Mouse (Mus musculus): ENCODE results near the gene Arhgap35. TPM values are rescaled to one million over a fixed set of nuclear protein-coding genes. Genes with fewer than 3 reads are reported as not detected.

Gene Arhgap35
- polyA plus RNA-seq, 1 experiment from 2014 or later, result 29.6 TPM

DNA sequence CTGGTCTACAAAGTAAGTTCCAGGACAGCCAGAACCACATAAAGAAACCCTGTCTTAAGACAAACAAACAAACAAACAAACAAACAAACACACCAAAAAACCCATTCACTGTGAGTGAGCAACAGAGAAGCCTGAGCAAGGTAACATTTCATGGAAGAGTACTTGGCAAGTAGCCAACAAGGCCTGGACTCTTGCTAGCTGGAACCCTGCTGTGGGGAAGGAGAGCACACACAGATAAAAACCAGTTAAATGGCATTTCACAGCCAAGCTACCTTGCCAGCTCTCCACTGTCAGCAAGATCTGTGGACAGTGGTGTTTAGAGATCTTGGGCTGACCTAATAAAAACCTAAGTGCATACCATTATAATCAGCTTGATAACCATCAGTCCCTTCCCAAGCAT lies 30.4 kb downstream of the Arhgap35 start:
- peak; percentile 17 for DNase-seq (ENCODE audit: low spot score)

DNA sequence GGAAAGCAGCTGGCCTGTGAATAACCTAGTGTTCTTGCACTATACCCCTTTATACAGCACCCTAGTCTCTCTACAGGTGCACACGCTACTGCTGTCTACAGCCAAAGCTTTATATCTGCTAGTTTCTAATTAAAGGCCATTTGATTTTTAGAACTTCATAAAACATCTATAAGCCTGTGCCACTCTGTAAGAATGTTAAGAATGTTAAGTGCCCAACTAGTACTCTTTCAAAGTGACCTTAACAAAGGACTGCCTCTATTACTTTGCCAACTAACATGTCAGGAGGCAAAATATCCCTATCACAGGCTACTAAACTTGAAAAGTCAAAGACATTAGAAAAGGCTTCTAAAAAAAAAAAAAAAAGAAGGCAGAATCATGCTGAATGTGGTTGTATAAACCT lies 31.0 kb downstream of the Arhgap35 start:
- Histone ChIP-seq H3K27me3 (replicated peaks; ENCODE audit: control insufficient read depth, insufficient read depth, low read length) (no peaks in the 10 kb centered on the region), H3K4me1 (ENCODE audit: control insufficient read depth, insufficient read depth, low read length) (peaks cover 5% of the 10 kb centered on the region; the same call in 1 of the 2 replicates), H3K36me3 (ENCODE audit: control insufficient read depth, insufficient read depth, low read length) (no peaks in the 10 kb centered on the region), H3K27ac (ENCODE audit: low read depth, low read length) (no peak overlapping the region), H3K9ac (ENCODE audit: low read length) (no peak overlapping the region), H3K4me2 (ENCODE audit: low read length) (no peak overlapping the region), H3K9me3 (replicated peaks; ENCODE audit: control insufficient read depth, low read length) (no peaks in the 10 kb centered on the region), H3K4me3 (ENCODE audit: low read depth, low read length) (no peak overlapping the region)
- ATAC-seq, result no peak
- 80% methylated on average over 1 of the region's 1 CpGs for WGBS
- no peak for DNase-seq (ENCODE audit: low spot score)

More for the DNA sequence above, 30.4 kb downstream of the Arhgap35 start:
- no peak for ATAC-seq
- Histone ChIP-seq H3K9ac (ENCODE audit: low read length) (no peak overlapping the region), H3K4me3 (ENCODE audit: low read depth, low read length) (no peak overlapping the region), H3K27ac (ENCODE audit: low read depth, low read length) (no peak overlapping the region), H3K9me3 (replicated peaks; ENCODE audit: control insufficient read depth, low read length) (no peaks in the 10 kb centered on the region), H3K27me3 (replicated peaks; ENCODE audit: control insufficient read depth, insufficient read depth, low read length) (no peaks in the 10 kb centered on the region), H3K4me2 (ENCODE audit: low read length) (no peak overlapping the region), H3K36me3 (ENCODE audit: control insufficient read depth, insufficient read depth, low read length) (no peaks in the 10 kb centered on the region), H3K4me1 (ENCODE audit: control insufficient read depth, insufficient read depth, low read length) (peaks cover 5% of the 10 kb centered on the region; the same call in 1 of the 2 replicates)

DNA sequence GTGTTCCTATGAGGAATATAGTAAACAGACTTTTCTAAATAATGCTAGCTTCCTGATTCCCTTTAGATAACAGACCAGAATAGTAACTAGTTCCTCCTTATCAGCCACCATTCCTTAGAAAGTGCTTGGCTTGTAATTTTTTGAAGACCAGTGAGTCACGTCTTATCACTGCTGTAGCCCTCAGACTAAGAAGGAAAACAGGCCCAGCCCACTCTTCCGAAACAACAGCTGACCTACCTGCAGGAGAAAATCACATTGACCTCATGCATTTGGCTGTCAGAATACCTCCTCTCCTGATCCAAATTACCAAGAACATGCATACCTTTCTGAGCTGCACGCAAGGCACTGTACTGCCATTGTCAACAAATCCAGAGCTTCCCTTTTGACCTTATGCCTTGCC lies 32.5 kb downstream of the Arhgap35 start:
- ATAC-seq, result no peak
- Histone ChIP-seq H3K27ac (ENCODE audit: low read depth, low read length) (no peak overlapping the region), H3K4me2 (ENCODE audit: low read length) (no peak overlapping the region), H3K4me3 (ENCODE audit: low read depth, low read length) (no peak overlapping the region), H3K4me1 (ENCODE audit: control insufficient read depth, insufficient read depth, low read length) (peaks cover 5% of the 10 kb centered on the region; the same call in 1 of the 2 replicates), H3K27me3 (replicated peaks; ENCODE audit: control insufficient read depth, insufficient read depth, low read length) (no peaks in the 10 kb centered on the region), H3K9me3 (replicated peaks; ENCODE audit: control insufficient read depth, low read length) (no peaks in the 10 kb centered on the region), H3K36me3 (ENCODE audit: control insufficient read depth, insufficient read depth, low read length) (no peaks in the 10 kb centered on the region), H3K9ac (ENCODE audit: low read length) (no peak overlapping the region)
- WGBS, result 87% methylated on average over 3 of the region's 3 CpGs
- DNase-seq (ENCODE audit: low spot score), result no peak

DNA sequence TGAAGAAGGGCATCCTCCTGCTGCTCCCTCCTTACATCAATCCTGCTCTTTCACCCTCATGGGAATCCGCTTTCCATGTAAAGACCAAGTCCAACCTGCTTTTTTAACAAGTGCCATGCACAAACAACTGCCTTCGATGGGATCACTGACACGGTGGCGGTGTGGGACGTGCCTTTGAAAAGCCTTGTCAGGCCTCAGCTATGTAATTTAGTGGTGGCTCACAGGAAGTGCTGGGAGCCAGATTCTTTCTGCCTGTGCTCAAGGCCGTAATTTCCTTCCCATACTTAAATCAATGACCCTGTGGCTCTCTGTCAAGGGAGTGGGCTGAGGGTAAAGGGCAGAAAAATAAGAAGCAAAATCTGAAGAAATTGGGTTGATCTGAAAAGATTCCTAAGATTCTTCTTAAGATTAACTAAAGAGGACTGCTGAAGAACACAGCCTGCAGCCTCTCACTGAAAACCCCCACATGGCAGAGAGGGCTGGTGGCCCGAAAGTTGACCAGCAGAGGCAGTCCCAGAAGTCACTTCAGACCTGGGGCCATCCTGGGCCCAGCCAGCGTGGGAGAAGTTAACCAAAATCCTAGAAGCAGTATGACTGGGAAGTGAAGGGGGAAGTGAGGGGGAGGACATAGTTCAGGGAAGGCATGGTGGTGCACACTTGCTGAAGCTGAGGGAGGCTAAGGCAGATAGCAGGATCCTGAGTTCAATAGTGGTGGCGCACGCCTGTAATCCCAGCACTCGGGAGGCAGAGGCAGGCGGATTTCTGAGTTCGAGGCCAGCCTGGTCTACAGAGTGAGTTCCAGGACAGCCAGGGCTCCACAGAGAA lies 33.3 kb downstream of the Arhgap35 start:
- H3K4me1 ChIP-seq (ENCODE audit: control insufficient read depth, insufficient read depth, low read length), result peaks cover 5% of the 10 kb centered on the region; the same call in 1 of the 2 replicates
- no peak for ATAC-seq

DNA sequence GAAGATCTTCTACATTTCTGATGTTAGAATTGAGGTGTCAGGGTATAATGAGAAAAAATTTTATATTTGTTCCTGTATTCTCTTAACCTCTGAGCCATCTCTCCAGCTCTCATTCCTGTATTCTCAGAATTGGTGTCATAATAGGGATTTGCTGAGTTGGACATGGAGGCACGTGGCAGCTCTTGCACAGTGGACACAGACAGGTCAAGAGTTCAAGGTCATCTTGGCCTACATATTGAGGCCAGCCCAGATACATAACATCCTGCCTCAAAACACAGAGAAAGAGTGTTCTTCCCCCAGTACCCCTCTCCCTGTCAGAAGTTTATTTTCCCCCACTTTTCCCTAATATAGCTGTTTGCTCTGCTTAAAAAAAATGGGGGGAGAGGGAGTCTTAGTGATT lies 38.1 kb downstream of the Arhgap35 start:
- Histone ChIP-seq H3K9me3 (replicated peaks; ENCODE audit: control insufficient read depth, low read length) (no peaks in the 10 kb centered on the region), H3K4me1 (ENCODE audit: control insufficient read depth, insufficient read depth, low read length) (peaks cover 5% of the 10 kb centered on the region; the same call in 1 of the 2 replicates), H3K27ac (ENCODE audit: low read depth, low read length) (no peak overlapping the region), H3K36me3 (ENCODE audit: control insufficient read depth, insufficient read depth, low read length) (0 out of 2 replicates have a peak, but pooled peaks cover 2% of the 10 kb centered on the region), H3K4me2 (ENCODE audit: low read length) (no peak overlapping the region), H3K4me3 (ENCODE audit: low read depth, low read length) (no peak overlapping the region), H3K9ac (ENCODE audit: low read length) (no peak overlapping the region), H3K27me3 (replicated peaks; ENCODE audit: control insufficient read depth, insufficient read depth, low read length) (no peaks in the 10 kb centered on the region)
- ATAC-seq (no peak), DNase-seq (ENCODE audit: low spot score) (no peak)
- WGBS, result 85% methylated on average over 1 of the region's 1 CpGs

More for the DNA sequence above, 33.3 kb downstream of the Arhgap35 start:
- no peaks in the 10 kb centered on the region for H3K9me3 ChIP-seq (replicated peaks; ENCODE audit: control insufficient read depth, low read length)
- H3K4me3 ChIP-seq (ENCODE audit: low read depth, low read length), result no peak overlapping the region
- H3K36me3 ChIP-seq (ENCODE audit: control insufficient read depth, insufficient read depth, low read length), result 0 out of 2 replicates have a peak, but pooled peaks cover under 1% of the 10 kb centered on the region
- 77% methylated on average over 13 of the region's 13 CpGs for WGBS
- H3K9ac ChIP-seq (ENCODE audit: low read length), result no peak overlapping the region
- H3K27ac ChIP-seq (ENCODE audit: low read depth, low read length), result no peak overlapping the region
- H3K27me3 ChIP-seq (replicated peaks; ENCODE audit: control insufficient read depth, insufficient read depth, low read length), result no peaks in the 10 kb centered on the region
- H3K4me2 ChIP-seq (ENCODE audit: low read length), result no peak overlapping the region
- no peak for DNase-seq (ENCODE audit: low spot score)

DNA sequence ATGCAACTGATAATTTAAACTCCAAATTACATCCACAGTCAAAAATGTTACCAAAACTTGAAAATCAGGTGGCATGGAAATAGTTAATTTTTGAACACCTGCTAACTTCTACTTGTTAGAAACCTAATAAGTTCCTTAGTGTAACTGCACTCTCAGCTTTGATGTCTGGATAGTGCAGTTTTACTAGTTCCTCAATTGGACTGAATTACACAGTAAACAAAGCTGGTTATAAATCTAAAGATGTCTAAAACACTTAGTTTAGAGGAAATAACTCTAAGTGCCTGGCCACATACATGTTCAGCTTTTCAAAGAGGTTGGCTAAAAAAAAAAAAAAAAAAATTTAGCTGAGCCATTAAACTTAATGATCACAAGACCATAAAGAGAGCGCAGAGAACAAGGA lies 43.6 kb downstream of the Arhgap35 start:
- no peaks in the 10 kb centered on the region for H3K36me3 ChIP-seq (ENCODE audit: control insufficient read depth, insufficient read depth, low read length)
- no peak overlapping the region for H3K27ac ChIP-seq (ENCODE audit: low read depth, low read length)
- no peak overlapping the region for H3K4me2 ChIP-seq (ENCODE audit: low read length)
- no peaks in the 10 kb centered on the region for H3K9me3 ChIP-seq (replicated peaks; ENCODE audit: control insufficient read depth, low read length)
- H3K4me3 ChIP-seq (ENCODE audit: low read depth, low read length), result no peak overlapping the region
- H3K4me1 ChIP-seq (ENCODE audit: control insufficient read depth, insufficient read depth, low read length), result no peaks in the 10 kb centered on the region
- 93% methylated on average over 1 of the region's 1 CpGs for WGBS
- H3K9ac ChIP-seq (ENCODE audit: low read length), result no peak overlapping the region
- DNase-seq (ENCODE audit: low spot score) (no peak), ATAC-seq (no peak)
- no peaks in the 10 kb centered on the region for H3K27me3 ChIP-seq (replicated peaks; ENCODE audit: control insufficient read depth, insufficient read depth, low read length)

DNA sequence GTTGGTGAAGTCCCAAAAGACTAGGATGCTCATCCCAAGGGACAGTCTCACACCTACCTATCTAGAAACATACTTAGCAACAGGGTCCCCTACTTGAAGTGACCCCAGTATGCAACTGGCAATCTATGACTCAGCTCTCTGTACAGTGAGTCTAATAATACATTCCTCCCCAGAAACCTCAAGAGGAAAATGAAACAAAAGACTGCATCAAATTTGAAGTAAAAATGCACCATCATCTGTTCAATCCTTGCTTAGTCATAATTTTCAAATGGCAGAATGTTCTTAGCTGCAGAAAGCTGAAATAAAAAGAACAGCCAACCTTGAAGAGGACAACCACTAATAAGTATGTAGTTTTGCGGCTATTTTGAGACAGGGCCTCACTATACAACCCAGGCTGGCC lies 44.1 kb downstream of the Arhgap35 start:
- ATAC-seq, result no peak
- no peak for DNase-seq (ENCODE audit: low spot score)
- no peak overlapping the region for H3K9ac ChIP-seq (ENCODE audit: low read length)
- no peaks in the 10 kb centered on the region for H3K36me3 ChIP-seq (ENCODE audit: control insufficient read depth, insufficient read depth, low read length)
- H3K4me1 ChIP-seq (ENCODE audit: control insufficient read depth, insufficient read depth, low read length), result no peaks in the 10 kb centered on the region
- H3K4me3 ChIP-seq (ENCODE audit: low read depth, low read length), result no peak overlapping the region
- H3K4me2 ChIP-seq (ENCODE audit: low read length), result no peak overlapping the region
- H3K27me3 ChIP-seq (replicated peaks; ENCODE audit: control insufficient read depth, insufficient read depth, low read length), result no peaks in the 10 kb centered on the region
- no peak overlapping the region for H3K27ac ChIP-seq (ENCODE audit: low read depth, low read length)
- H3K9me3 ChIP-seq (replicated peaks; ENCODE audit: control insufficient read depth, low read length), result no peaks in the 10 kb centered on the region
- WGBS, result 98% methylated on average over 1 of the region's 1 CpGs

DNA sequence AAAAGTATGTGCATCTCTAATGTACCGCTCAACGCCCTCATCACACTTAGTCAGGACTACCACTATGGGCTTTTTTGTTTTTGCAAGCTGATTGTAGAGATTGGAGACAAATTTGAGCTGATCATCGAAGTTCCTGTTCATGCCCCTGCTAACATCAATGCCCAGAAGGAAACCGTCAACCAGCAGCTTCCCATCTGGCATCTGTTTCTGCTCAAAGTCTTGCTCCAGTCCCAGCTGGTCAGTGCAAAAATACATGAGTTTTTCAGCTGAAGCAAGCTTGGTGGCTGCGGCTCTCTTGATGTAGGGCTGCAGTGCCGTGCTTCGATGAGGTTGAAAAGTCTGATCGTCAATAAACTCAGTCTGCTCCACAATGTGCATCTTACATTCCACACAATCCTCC lies 50.3 kb downstream of the Arhgap35 start:
- DNase-seq (ENCODE audit: low spot score), result no peak
- Histone ChIP-seq H3K4me3 (ENCODE audit: low read depth, low read length) (no peak overlapping the region), H3K4me1 (ENCODE audit: control insufficient read depth, insufficient read depth, low read length) (no peaks in the 10 kb centered on the region), H3K36me3 (ENCODE audit: control insufficient read depth, insufficient read depth, low read length) (peaks cover 55% of the 10 kb centered on the region), H3K9ac (ENCODE audit: low read length) (no peak overlapping the region), H3K4me2 (ENCODE audit: low read length) (no peak overlapping the region), H3K27me3 (replicated peaks; ENCODE audit: control insufficient read depth, insufficient read depth, low read length) (no peaks in the 10 kb centered on the region), H3K27ac (ENCODE audit: low read depth, low read length) (no peak overlapping the region), H3K9me3 (replicated peaks; ENCODE audit: control insufficient read depth, low read length) (no peaks in the 10 kb centered on the region)
- 97% methylated on average over 8 of the region's 8 CpGs for WGBS
- no peak for ATAC-seq

DNA sequence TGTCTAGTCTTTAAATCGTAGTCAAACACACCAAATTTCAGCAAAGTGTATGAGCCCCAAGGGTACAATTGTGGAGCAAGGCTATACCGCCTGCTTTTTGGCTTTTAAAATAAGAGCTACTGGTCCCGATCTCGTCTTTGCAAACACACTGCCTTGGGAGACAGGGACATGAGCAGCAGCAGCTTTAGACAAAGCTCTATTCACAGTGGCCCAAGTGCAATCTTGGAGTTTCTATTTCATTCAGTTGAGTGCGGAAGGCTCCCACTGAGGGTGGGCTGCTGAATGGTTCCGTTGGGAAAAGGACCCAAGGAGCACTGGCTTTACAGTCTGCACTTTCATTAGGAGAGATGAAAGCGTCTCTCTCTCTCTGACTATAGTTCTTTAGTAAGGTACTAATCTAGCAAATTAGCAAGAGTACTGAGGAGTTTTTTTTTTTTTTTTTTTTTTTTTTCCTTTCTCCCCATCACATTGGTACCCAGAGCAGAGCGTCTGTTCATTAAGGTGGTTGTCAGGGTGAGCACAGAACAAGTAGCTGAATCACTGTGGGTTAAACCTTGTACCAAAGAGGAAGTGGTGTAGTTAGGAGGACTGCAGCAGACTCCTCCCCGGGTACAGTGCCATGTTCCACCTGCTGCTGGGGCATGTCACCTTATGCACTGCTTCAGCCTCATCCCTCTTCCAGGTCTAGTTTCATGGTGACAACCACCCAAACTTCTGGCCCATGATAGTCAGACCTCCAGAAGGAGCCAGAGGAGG lies 56.8 kb downstream of the Arhgap35 start:
- H3K4me2 ChIP-seq (ENCODE audit: low read length), result no peak overlapping the region
- 30% methylated on average over 9 of the region's 9 CpGs for WGBS
- no peak overlapping the region; the same call in 1 of the 2 replicates for H3K27ac ChIP-seq (ENCODE audit: low read depth, low read length)
- peaks cover 34% of the 10 kb centered on the region for H3K36me3 ChIP-seq (ENCODE audit: control insufficient read depth, insufficient read depth, low read length)
- H3K9me3 ChIP-seq (replicated peaks; ENCODE audit: control insufficient read depth, low read length), result no peaks in the 10 kb centered on the region
- H3K27me3 ChIP-seq (replicated peaks; ENCODE audit: control insufficient read depth, insufficient read depth, low read length), result no peaks in the 10 kb centered on the region
- H3K4me3 ChIP-seq (ENCODE audit: low read depth, low read length), result no peak overlapping the region
- DNase-seq (ENCODE audit: low spot score) (peak; percentile 13), ATAC-seq (no peak)
- H3K9ac ChIP-seq (ENCODE audit: low read length), result no peak overlapping the region
- peaks cover 5% of the 10 kb centered on the region for H3K4me1 ChIP-seq (ENCODE audit: control insufficient read depth, insufficient read depth, low read length)

All from forebrain, embryonic 14.5 days (tissue).